In the genomic region with DNA sequence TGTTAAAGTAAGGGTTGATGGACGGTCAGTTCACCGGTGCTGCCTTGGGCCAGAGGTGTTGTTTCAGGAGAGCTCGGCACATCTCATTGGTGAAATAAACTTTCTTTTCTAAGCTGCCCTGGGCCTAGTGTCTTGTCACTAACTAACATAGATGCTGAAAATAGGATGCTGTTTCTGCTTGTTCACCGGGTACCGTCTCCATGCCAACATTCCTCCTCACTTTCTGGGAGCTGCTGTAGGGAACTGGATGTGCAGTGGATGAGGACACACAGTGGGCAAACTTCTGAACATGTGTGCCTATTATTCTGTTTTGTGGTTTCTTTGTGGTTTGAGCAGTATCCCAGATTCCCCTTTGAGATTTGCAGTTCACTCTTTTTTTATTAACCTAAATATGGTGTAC, we compare ENCODE assay signal across 14 mouse cellular contexts. TPM values are rescaled to one million over a fixed set of nuclear protein-coding genes. Genes with fewer than 3 reads are reported as not detected.
DNase-seq lines count a peak whose midpoint lies in the region.
"Had no signal": no experiment of that assay in that cellular context is flagged by ENCODE, and none has a peak within 500 bp of the region (broad histone marks: within the 10 kb centered on the region; RNA-seq: fewer than 3 reads in every experiment).

No protein-coding gene starts in this region.

- DNase-seq in frontal cortex, postnatal 36 days (ENCODE audit: low spot score in 2 of 2) = peak; percentile 42 to 53
- no peak for DNase-seq in frontal cortex, postnatal 10 days (ENCODE audit: low spot score in 2 of 2)
- DNase-seq in layer of hippocampus, adult 9-11 months = peak; percentile 58
- no peak for DNase-seq in layer of hippocampus, postnatal 10 days (ENCODE audit: low spot score in 2 of 2)
- DNase-seq in right cerebral cortex, postnatal 10 days (ENCODE audit: low spot score in 2 of 2) = peak; percentile 60 to 65
- DNase-seq in right cerebral cortex, postnatal 14 days = no peak
- peak; percentile 34 for DNase-seq in right cerebral cortex, postnatal 25 days
- no peak for DNase-seq in ovary, postnatal 10 days (ENCODE audit: low spot score)
- DNase-seq: adrenal gland, postnatal 10 days; cerebellum, adult 11-12 months; cerebellum, adult 9-10 months; cerebellum, postnatal 25 days; gastrocnemius, postnatal 10 days; heart, adult 2 months had no signal

RNA-seq across cellular contexts. Expression of a gene that starts 6.9 kb away (rescaled TPM):
- 100 to 1,000 TPM; 221 to 232 TPM for total RNA-seq in layer of hippocampus, postnatal 10 days (2021)

RNA-seq across cellular contexts. Expression of a gene that starts 19.4 kb away (rescaled TPM):
- 10 to 100 TPM; 60.9 to 66.3 TPM for total RNA-seq in layer of hippocampus, postnatal 10 days (2021)

Comparison
In these comparisons a context has a peak if more than half of its experiments do, and no peak if none do; other contexts are left out.
1. DNase-seq: peak in frontal cortex, postnatal 36 days (2 of 2), layer of hippocampus, adult 9-11 months (single experiment), right cerebral cortex, postnatal 10 days (2 of 2) and right cerebral cortex, postnatal 25 days (single experiment); none in frontal cortex, postnatal 10 days (0 of 2), layer of hippocampus, postnatal 10 days (0 of 2), right cerebral cortex, postnatal 14 days (single experiment) and ovary, postnatal 10 days (single experiment).